Comparison of ENCODE assay signal across 17 mouse cellular contexts in the genomic region with DNA sequence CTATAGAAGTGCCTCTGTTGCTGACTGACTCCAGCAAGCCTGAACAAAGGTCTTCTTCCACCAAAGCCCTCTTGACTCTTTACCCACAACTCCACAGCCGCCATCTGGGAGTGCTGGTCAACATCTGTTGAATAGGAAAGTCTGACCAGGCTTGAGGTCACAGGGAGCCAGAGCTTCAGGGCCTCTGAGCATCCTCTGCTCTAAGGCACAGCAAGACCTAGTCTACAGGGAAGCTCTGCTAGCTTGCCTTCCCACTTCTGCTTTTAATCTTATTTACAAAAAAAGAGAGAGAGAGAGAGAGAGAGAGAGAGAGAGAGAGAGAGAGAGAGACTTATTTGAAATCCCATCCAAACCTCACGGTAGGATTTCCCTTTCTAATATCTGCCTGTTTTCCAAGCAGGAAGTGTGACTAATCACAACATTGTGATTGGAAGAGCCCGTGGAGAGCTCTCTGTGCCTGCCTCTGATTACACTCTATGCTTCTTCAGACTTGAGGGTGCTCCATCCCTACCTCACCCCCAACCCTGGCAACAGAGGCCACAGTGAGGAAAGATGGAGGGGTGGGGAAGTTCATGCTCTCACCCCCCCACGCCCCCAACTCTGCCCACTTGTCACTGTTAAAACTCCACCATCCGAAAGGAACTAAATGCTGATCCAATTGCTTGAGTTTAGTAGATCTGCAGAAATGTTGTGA.
DNase-seq lines count a peak whose midpoint lies in the region; ATAC-seq and TF ChIP-seq lines count a peak whose summit lies in the region.
"Had no signal": no experiment of that assay in that cellular context is flagged by ENCODE, and none has a peak within 500 bp of the region (broad histone marks: within the 10 kb centered on the region; RNA-seq: fewer than 3 reads in every experiment).

No protein-coding gene starts in this region.

- H3K4me1 ChIP-seq in heart, embryonic 13.5 days = peaks cover 21% of the 10 kb centered on the region
- no peaks in the 10 kb centered on the region for H3K4me1 ChIP-seq in MEL (ENCODE audit: control insufficient read depth in 1 of 2, insufficient read depth in 2 of 2, low read length in 2 of 2)
- H3K4me1 ChIP-seq in heart, embryonic 16.5 days (ENCODE audit: control insufficient read depth, insufficient read depth, low read length) = peaks cover 7% of the 10 kb centered on the region; the same call in 1 of the 2 replicates
- peaks cover 7% of the 10 kb centered on the region; the same call in 1 of the 2 replicates for H3K4me1 ChIP-seq in liver, postnatal 0 days (ENCODE audit: insufficient read depth)
- H3K4me1 ChIP-seq in forebrain, embryonic 13.5 days = peaks cover 14% of the 10 kb centered on the region; the same call in 1 of the 2 replicates

- no peak overlapping the region for H3K4me2 ChIP-seq in heart, embryonic 13.5 days
- H3K4me2 ChIP-seq in heart, embryonic 16.5 days (ENCODE audit: low read depth, low read length) = no peak overlapping the region
- no peak overlapping the region for H3K4me2 ChIP-seq in liver, postnatal 0 days (ENCODE audit: low read depth, low read length)
- H3K4me2 ChIP-seq in forebrain, embryonic 13.5 days = no peak overlapping the region
- H3K4me2 ChIP-seq: hindbrain, embryonic 15.5 days; midbrain, embryonic 11.5 days; neural tube, embryonic 12.5 days had no signal

- TF ChIP-seq POLR2A in MEL (IDR thresholded peaks at IDR 0.05; ENCODE audit: control insufficient read depth in 1 of 2, insufficient read depth in 1 of 2, low read depth in 1 of 2, low read length in 2 of 2, poor library complexity in 1 of 2) = no peak

- DNase-seq in heart, postnatal 36 days = no peak
- no peak for DNase-seq in MEL (ENCODE audit: low read depth, low spot score)
- DNase-seq in liver, postnatal 0 days = peak; percentile 16
- no peak for DNase-seq in spleen, postnatal 14 days (ENCODE audit: low spot score in 2 of 2)
- DNase-seq in layer of hippocampus, adult 18-20 months (ENCODE audit: low spot score in 2 of 2) = no peak
- DNase-seq: adrenal gland, postnatal 36 days; gastrocnemius, postnatal 14 days; layer of hippocampus, postnatal 36 days; retina, postnatal 1 day had no signal

- H3K79me2 ChIP-seq in MEL (ENCODE audit: control insufficient read depth, insufficient read depth, low read length, poor library complexity) = no peaks in the 10 kb centered on the region

- H3K27me3 ChIP-seq in heart, embryonic 13.5 days (replicated peaks) = no peaks in the 10 kb centered on the region; the same call in 1 of the 2 replicates
- H3K27me3 ChIP-seq in MEL (ENCODE audit: control insufficient read depth in 1 of 2, insufficient read depth in 2 of 2, low read length in 2 of 2) = peaks cover 2 to 7% of the 10 kb centered on the region in 2 experiments
- no peaks in the 10 kb centered on the region for H3K27me3 ChIP-seq in heart, embryonic 16.5 days (ENCODE audit: control insufficient read depth, insufficient read depth, low read length)
- H3K27me3 ChIP-seq in liver, postnatal 0 days (ENCODE audit: insufficient read depth, low read length) = no peaks in the 10 kb centered on the region
- H3K27me3 ChIP-seq in forebrain, embryonic 13.5 days = no peaks in the 10 kb centered on the region
- H3K27me3 ChIP-seq: neural tube, embryonic 12.5 days had no signal

- H3K9ac ChIP-seq in heart, embryonic 13.5 days = no peak overlapping the region
- no peak overlapping the region for H3K9ac ChIP-seq in MEL (ENCODE audit: control insufficient read depth, low read depth, low read length, poor library complexity, severe bottlenecking)
- no peak overlapping the region for H3K9ac ChIP-seq in heart, embryonic 16.5 days (ENCODE audit: low read length)
- H3K9ac ChIP-seq in liver, postnatal 0 days (replicated peaks) = no peak overlapping the region
- H3K9ac ChIP-seq in forebrain, embryonic 13.5 days = no peak overlapping the region
- H3K9ac ChIP-seq: hindbrain, embryonic 15.5 days; neural tube, embryonic 12.5 days had no signal

- H3K36me3 ChIP-seq in heart, embryonic 13.5 days = no peaks in the 10 kb centered on the region
- H3K36me3 ChIP-seq in MEL (ENCODE audit: control insufficient read depth in 1 of 2, insufficient read depth in 2 of 2, low read length in 2 of 2) = no peaks in the 10 kb centered on the region
- no peaks in the 10 kb centered on the region for H3K36me3 ChIP-seq in heart, embryonic 16.5 days (ENCODE audit: control insufficient read depth, insufficient read depth)
- H3K36me3 ChIP-seq in liver, postnatal 0 days (replicated peaks; ENCODE audit: insufficient read depth, low read length) = no peaks in the 10 kb centered on the region
- no peaks in the 10 kb centered on the region for H3K36me3 ChIP-seq in forebrain, embryonic 13.5 days (ENCODE audit: poor library complexity, severe bottlenecking)
- H3K36me3 ChIP-seq: hindbrain, embryonic 15.5 days; neural tube, embryonic 12.5 days had no signal

- TF ChIP-seq CTCF in MEL (IDR thresholded peaks at IDR 0.05 in 2 of 3, conservative IDR thresholded peaks at IDR 0.05 in 1 of 3; ENCODE audit: control insufficient read depth in 1 of 3, insufficient read depth in 1 of 3, low read depth in 2 of 3, low read length in 3 of 3, poor library complexity in 1 of 3, severe bottlenecking in 1 of 3) = no peak
- no peak for TF ChIP-seq CTCF in liver, postnatal 0 days (IDR thresholded peaks at IDR 0.05; ENCODE audit: low read depth)

- no peak for TF ChIP-seq RAD21 in MEL (IDR thresholded peaks at IDR 0.05; ENCODE audit: low read depth, low read length)

- 0 out of 2 replicates have a peak overlapping the region, but pooled peaks have one; percentile 21 for H3K27ac ChIP-seq in heart, embryonic 13.5 days (replicated peaks)
- H3K27ac ChIP-seq in MEL (ENCODE audit: control insufficient read depth, low read depth, low read length) = no peak overlapping the region
- no peak overlapping the region for H3K27ac ChIP-seq in heart, embryonic 16.5 days (ENCODE audit: low read length)
- peak overlapping the region; percentile 88 for H3K27ac ChIP-seq in liver, postnatal 0 days (ENCODE audit: low read depth)
- H3K27ac ChIP-seq in forebrain, embryonic 13.5 days = no peak overlapping the region
- H3K27ac ChIP-seq: hindbrain, embryonic 15.5 days; kidney, postnatal 0 days; neural tube, embryonic 12.5 days had no signal

- H3K4me3 ChIP-seq in heart, embryonic 13.5 days = no peak overlapping the region
- no peak overlapping the region for H3K4me3 ChIP-seq in MEL (ENCODE audit: control insufficient read depth in 1 of 2, insufficient read depth in 1 of 2, low read depth in 2 of 2, low read length in 2 of 2)
- no peak overlapping the region for H3K4me3 ChIP-seq in heart, embryonic 16.5 days (ENCODE audit: low read length)
- no peak overlapping the region for H3K4me3 ChIP-seq in liver, postnatal 0 days (ENCODE audit: low read depth, low read length)
- no peak overlapping the region for H3K4me3 ChIP-seq in forebrain, embryonic 13.5 days
- H3K4me3 ChIP-seq: hindbrain, embryonic 15.5 days; neural tube, embryonic 12.5 days had no signal

- no peak for ATAC-seq in heart, embryonic 13.5 days (ENCODE audit: extremely low read depth, insufficient number of reproducible peaks, low FRiP score, low TSS enrichment)
- 0 out of 2 replicates have a peak, but pooled peaks have one; percentile 37 for ATAC-seq in heart, embryonic 16.5 days (replicated peaks; ENCODE audit: extremely low read depth, insufficient read depth, low FRiP score)
- ATAC-seq in liver, postnatal 0 days = peak; percentile 58
- no peak for ATAC-seq in forebrain, embryonic 13.5 days
- ATAC-seq: forebrain, embryonic 16.5 days had no signal

- no peak for TF ChIP-seq EP300 in MEL (IDR thresholded peaks at IDR 0.05; ENCODE audit: low read depth in 1 of 2, low read length in 2 of 2)
- no peak for TF ChIP-seq EP300 in liver, postnatal 0 days (IDR thresholded peaks at IDR 0.05; ENCODE audit: low read depth)

- WGBS in heart, embryonic 13.5 days = 46% methylated on average over 5 of the region's 5 CpGs
- 48% methylated on average over 5 of the region's 5 CpGs for WGBS in heart, embryonic 16.5 days
- WGBS in liver, postnatal 0 days (ENCODE audit: insufficient replicate concordance) = 48% methylated on average over 5 of the region's 5 CpGs
- WGBS in forebrain, embryonic 13.5 days = 56% methylated on average over 5 of the region's 5 CpGs

- no peaks in the 10 kb centered on the region for H3K9me3 ChIP-seq in heart, embryonic 13.5 days
- H3K9me3 ChIP-seq in MEL (replicated peaks; ENCODE audit: insufficient read depth, low read length) = no peaks in the 10 kb centered on the region
- no peaks in the 10 kb centered on the region for H3K9me3 ChIP-seq in heart, embryonic 16.5 days (replicated peaks; ENCODE audit: control insufficient read depth, low read length)
- no peaks in the 10 kb centered on the region for H3K9me3 ChIP-seq in liver, postnatal 0 days (ENCODE audit: low read length)
- no peaks in the 10 kb centered on the region for H3K9me3 ChIP-seq in forebrain, embryonic 13.5 days (replicated peaks)
- H3K9me3 ChIP-seq: hindbrain, embryonic 15.5 days; neural tube, embryonic 12.5 days had no signal

- intact Hi-C loops in heart, postnatal 36 days (cut with DNase I) = no loop called here

TF ChIP-seq in MEL, 35 proteins besides CTCF, POLR2A, EP300 and RAD21:
- TF ChIP-seq ETS1 (IDR thresholded peaks at IDR 0.05; ENCODE audit: low read depth, low read length) = no peak
- no peak for TF ChIP-seq SMC3 (IDR thresholded peaks at IDR 0.05; ENCODE audit: low read depth, low read length)
- TF ChIP-seq MAX (IDR thresholded peaks at IDR 0.05; ENCODE audit: low read length) = no peak
- TF ChIP-seq MYB (IDR thresholded peaks at IDR 0.05; ENCODE audit: low read depth, low read length) = no peak
- TF ChIP-seq MXI1 (IDR thresholded peaks at IDR 0.05; ENCODE audit: low read depth, low read length) = no peak
- TF ChIP-seq USF2 (IDR thresholded peaks at IDR 0.05; ENCODE audit: borderline replicate concordance in 1 of 2, insufficient read depth in 1 of 2, low read depth in 1 of 2, low read length in 2 of 2) = no peak
- no peak for TF ChIP-seq NRF1 (IDR thresholded peaks at IDR 0.05; ENCODE audit: insufficient read depth, low read depth, low read length, poor library complexity, severe bottlenecking)
- TF ChIP-seq JUND (IDR thresholded peaks at IDR 0.05; ENCODE audit: low read depth, low read length) = peak; percentile 78
- no peak for TF ChIP-seq POLR2AphosphoS5 (IDR thresholded peaks at IDR 0.05; ENCODE audit: borderline replicate concordance, low read depth, low read length)
TF ChIP-seq in MEL: peak in this region for 1.

Comparison
In these comparisons a context has a peak if more than half of its experiments do, and no peak if none do; other contexts are left out.
1. ATAC-seq: peak in heart, embryonic 16.5 days (single experiment) and liver, postnatal 0 days (single experiment); none in heart, embryonic 13.5 days (single experiment) and forebrain, embryonic 13.5 days (single experiment).
2. H3K27ac ChIP-seq: peak in heart, embryonic 13.5 days (single experiment) and liver, postnatal 0 days (single experiment); none in MEL (single experiment), heart, embryonic 16.5 days (single experiment) and forebrain, embryonic 13.5 days (single experiment).